Mouse (Mus musculus): Measurements from ENCODE around the gene Ccdc124. TPM values are rescaled to one million over a fixed set of nuclear protein-coding genes. Genes with fewer than 3 reads are reported as not detected.

Ccdc124 gene
- total RNA-seq (2012; rRNA removed), result 52.5 and 82.3 TPM in 2 replicates

- Histone ChIP-seq H3K4me3 (ENCODE audit: insufficient read depth in 1 of 2, low read depth in 1 of 2, low read length in 2 of 2, poor library complexity in 1 of 2, severe bottlenecking in 1 of 2) (peak within 1 kb of the TSS; percentile 80 to 85), H3K9me3 (ENCODE audit: control insufficient read depth, insufficient read depth, low read depth, low read length) (no peaks in the 10 kb centered on the region), H3K36me3 (ENCODE audit: control insufficient read depth, insufficient read depth, low read length, poor library complexity, severe bottlenecking) (no peaks in the 10 kb centered on the region), H3K27ac (ENCODE audit: insufficient read depth, low read depth, low read length, poor library complexity, severe bottlenecking) (peak within 1 kb of the TSS; percentile 68), H3K9ac (ENCODE audit: insufficient read depth, low read depth, low read length, poor library complexity, severe bottlenecking) (peak within 1 kb of the TSS; percentile 83), H3K4me1 (ENCODE audit: control insufficient read depth in 2 of 2, insufficient read depth in 2 of 2, low read length in 2 of 2, poor library complexity in 1 of 2) (peaks cover 2 to 25% of the 10 kb centered on the region in 2 experiments; a peak in 3 of 4 replicates)
- peak; percentile 89 for DNase-seq (ENCODE audit: low read depth, low spot score)
- in situ Hi-C loops (cut with MboI; ENCODE audit: low sequenced_read_pairs in 2 of 2, unreplicated experiment in 2 of 2), result no loop called here
- TF ChIP-seq MAFK (IDR thresholded peaks at IDR 0.05; ENCODE audit: insufficient read depth, low read depth, low read length) (no peak), CHD2 (IDR thresholded peaks at IDR 0.05; ENCODE audit: low read depth, low read length) (peak; percentile 34; the same call in 1 of the 2 replicates), HCFC1 (IDR thresholded peaks at IDR 0.05; ENCODE audit: borderline replicate concordance, insufficient read depth, low read length) (peak; percentile 94)
Measured at GRCm38 (mm10) chr8:70873364-70873985, at the start of gene Ccdc124. Gene Ccdc124, minus strand, starts transcription at chr8:70873935.

GRCm38 (mm10) chr8:70920049-70920922 is 46.6 kb upstream of the Ccdc124 start:
- no peak for DNase-seq (ENCODE audit: low read depth, low spot score)
- H3K4me3 ChIP-seq (ENCODE audit: insufficient read depth in 1 of 2, low read depth in 1 of 2, low read length in 2 of 2, poor library complexity in 1 of 2, severe bottlenecking in 1 of 2), result no peak overlapping the region
- H3K9ac ChIP-seq (ENCODE audit: insufficient read depth, low read depth, low read length, poor library complexity, severe bottlenecking), result no peak overlapping the region
- H3K4me1 ChIP-seq (ENCODE audit: control insufficient read depth in 2 of 2, insufficient read depth in 2 of 2, low read length in 2 of 2, poor library complexity in 1 of 2), result no peaks in the 10 kb centered on the region
- peaks cover 21% of the 10 kb centered on the region for H3K36me3 ChIP-seq (ENCODE audit: control insufficient read depth, insufficient read depth, low read length, poor library complexity, severe bottlenecking)
- no peak overlapping the region for H3K27ac ChIP-seq (ENCODE audit: insufficient read depth, low read depth, low read length, poor library complexity, severe bottlenecking)
- no peaks in the 10 kb centered on the region for H3K9me3 ChIP-seq (ENCODE audit: control insufficient read depth, insufficient read depth, low read depth, low read length)
- in situ Hi-C loops (cut with MboI; ENCODE audit: low sequenced_read_pairs in 2 of 2, unreplicated experiment in 2 of 2), result no loop called here
- TF ChIP-seq ZNF384 (IDR thresholded peaks at IDR 0.05; ENCODE audit: low read depth, low read length) (no peak), ZC3H11A (IDR thresholded peaks at IDR 0.05; ENCODE audit: borderline replicate concordance, low read depth, low read length) (no peak), MAFK (IDR thresholded peaks at IDR 0.05; ENCODE audit: insufficient read depth, low read depth, low read length) (no peak)

GRCm38 (mm10) chr8:70914704-70915103 is 41.0 kb upstream of the Ccdc124 start:
- no peak overlapping the region for H3K27ac ChIP-seq (ENCODE audit: insufficient read depth, low read depth, low read length, poor library complexity, severe bottlenecking)
- DNase-seq (ENCODE audit: low read depth, low spot score), result no peak
- H3K9ac ChIP-seq (ENCODE audit: insufficient read depth, low read depth, low read length, poor library complexity, severe bottlenecking), result peak overlapping the region; percentile 32
- peaks cover 48% of the 10 kb centered on the region for H3K36me3 ChIP-seq (ENCODE audit: control insufficient read depth, insufficient read depth, low read length, poor library complexity, severe bottlenecking)
- H3K9me3 ChIP-seq (ENCODE audit: control insufficient read depth, insufficient read depth, low read depth, low read length), result no peaks in the 10 kb centered on the region
- no peak for TF ChIP-seq HCFC1 (IDR thresholded peaks at IDR 0.05; ENCODE audit: borderline replicate concordance, insufficient read depth, low read length)
- TF ChIP-seq ZNF384 (IDR thresholded peaks at IDR 0.05; ENCODE audit: low read depth, low read length), result no peak
- TF ChIP-seq MAFK (IDR thresholded peaks at IDR 0.05; ENCODE audit: insufficient read depth, low read depth, low read length), result no peak
- TF ChIP-seq ZC3H11A (IDR thresholded peaks at IDR 0.05; ENCODE audit: borderline replicate concordance, low read depth, low read length), result no peak
- no peak for TF ChIP-seq CHD2 (IDR thresholded peaks at IDR 0.05; ENCODE audit: low read depth, low read length)
- peak overlapping the region; percentile 31 to 52; a peak in 2 of 4 replicates for H3K4me3 ChIP-seq (ENCODE audit: insufficient read depth in 1 of 2, low read depth in 1 of 2, low read length in 2 of 2, poor library complexity in 1 of 2, severe bottlenecking in 1 of 2)
- peaks cover 4 to 19% of the 10 kb centered on the region in 2 experiments; a peak in 3 of 4 replicates for H3K4me1 ChIP-seq (ENCODE audit: control insufficient read depth in 2 of 2, insufficient read depth in 2 of 2, low read length in 2 of 2, poor library complexity in 1 of 2)
- in situ Hi-C loops (cut with MboI; ENCODE audit: low sequenced_read_pairs in 2 of 2, unreplicated experiment in 2 of 2), result no loop called here

- no peak overlapping the region for H3K27ac ChIP-seq (ENCODE audit: insufficient read depth, low read depth, low read length, poor library complexity, severe bottlenecking)
Measured at GRCm38 (mm10) chr8:70913523-70913922, 39.8 kb upstream of the Ccdc124 start.

More at GRCm38 (mm10) chr8:70913523-70913922, 39.8 kb upstream of the Ccdc124 start:
- in situ Hi-C loops (cut with MboI; ENCODE audit: low sequenced_read_pairs in 2 of 2, unreplicated experiment in 2 of 2), result no loop called here
- Histone ChIP-seq H3K4me1 (ENCODE audit: control insufficient read depth in 2 of 2, insufficient read depth in 2 of 2, low read length in 2 of 2, poor library complexity in 1 of 2) (peaks cover 4 to 19% of the 10 kb centered on the region in 2 experiments; a peak in 3 of 4 replicates), H3K9me3 (ENCODE audit: control insufficient read depth, insufficient read depth, low read depth, low read length) (no peaks in the 10 kb centered on the region), H3K36me3 (ENCODE audit: control insufficient read depth, insufficient read depth, low read length, poor library complexity, severe bottlenecking) (peaks cover 47% of the 10 kb centered on the region), H3K4me3 (ENCODE audit: insufficient read depth in 1 of 2, low read depth in 1 of 2, low read length in 2 of 2, poor library complexity in 1 of 2, severe bottlenecking in 1 of 2) (peak overlapping the region; percentile 31 to 52; a peak in 3 of 4 replicates), H3K9ac (ENCODE audit: insufficient read depth, low read depth, low read length, poor library complexity, severe bottlenecking) (no peak overlapping the region; the same call in 1 of the 2 replicates)
- DNase-seq (ENCODE audit: low read depth, low spot score), result no peak
- TF ChIP-seq MAFK (IDR thresholded peaks at IDR 0.05; ENCODE audit: insufficient read depth, low read depth, low read length) (no peak), HCFC1 (IDR thresholded peaks at IDR 0.05; ENCODE audit: borderline replicate concordance, insufficient read depth, low read length) (no peak), ZNF384 (IDR thresholded peaks at IDR 0.05; ENCODE audit: low read depth, low read length) (no peak), CHD2 (IDR thresholded peaks at IDR 0.05; ENCODE audit: low read depth, low read length) (no peak), ZC3H11A (IDR thresholded peaks at IDR 0.05; ENCODE audit: borderline replicate concordance, low read depth, low read length) (no peak)
